Mouse (Mus musculus): ENCODE data around the gene Pdhx.
A peak's percentile ranks its signal among the peaks of the same experiment; 100 is the strongest.

The Pdhx gene

DNA sequence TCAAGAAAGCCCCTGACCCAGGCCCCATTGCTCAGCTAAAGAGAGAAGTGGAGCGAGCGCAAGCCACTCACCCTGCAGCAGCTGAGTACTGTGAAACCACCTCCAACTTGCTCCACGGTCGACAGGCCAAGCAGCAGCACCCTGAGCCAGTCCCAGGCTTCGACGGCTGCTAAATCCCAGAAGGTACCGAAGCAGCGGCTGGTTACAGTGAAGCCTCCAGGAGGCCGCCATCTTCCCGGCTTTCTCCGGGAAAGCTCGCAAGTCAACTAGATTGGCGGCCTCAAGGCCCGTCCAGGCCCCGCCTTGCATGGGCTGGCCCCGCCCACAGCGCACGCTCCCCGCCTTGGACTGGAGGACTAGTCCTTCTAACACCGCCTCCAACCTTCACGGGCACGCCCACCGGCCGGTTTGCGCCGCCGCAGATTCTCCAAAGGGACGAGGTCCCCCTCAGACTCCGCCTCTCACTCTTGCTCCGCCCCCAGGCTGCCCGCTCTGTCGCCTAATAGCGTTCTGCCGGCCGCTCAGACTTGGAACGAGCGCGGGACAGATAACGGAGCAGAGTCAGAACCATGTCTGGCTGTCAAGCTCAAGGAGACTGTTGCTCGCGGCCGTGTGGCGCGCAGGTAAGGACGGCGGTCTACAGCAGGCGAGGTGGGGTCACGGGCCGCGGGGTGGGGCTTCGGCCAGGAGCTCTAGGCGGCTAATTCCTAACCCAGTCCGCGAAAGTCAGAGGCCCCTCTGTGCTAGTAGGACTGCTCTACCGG is at the start of gene Pdhx, which contains the start of gene Apip:
TSS of gene Pdhx (minus strand) at position 295 of the 764 bp plus-strand sequence.
TSS of gene Apip (plus strand) at position 457 of the 764 bp plus-strand sequence.
- peak; percentile 100 for DNase-seq (ENCODE audit: low spot score)

DNA sequence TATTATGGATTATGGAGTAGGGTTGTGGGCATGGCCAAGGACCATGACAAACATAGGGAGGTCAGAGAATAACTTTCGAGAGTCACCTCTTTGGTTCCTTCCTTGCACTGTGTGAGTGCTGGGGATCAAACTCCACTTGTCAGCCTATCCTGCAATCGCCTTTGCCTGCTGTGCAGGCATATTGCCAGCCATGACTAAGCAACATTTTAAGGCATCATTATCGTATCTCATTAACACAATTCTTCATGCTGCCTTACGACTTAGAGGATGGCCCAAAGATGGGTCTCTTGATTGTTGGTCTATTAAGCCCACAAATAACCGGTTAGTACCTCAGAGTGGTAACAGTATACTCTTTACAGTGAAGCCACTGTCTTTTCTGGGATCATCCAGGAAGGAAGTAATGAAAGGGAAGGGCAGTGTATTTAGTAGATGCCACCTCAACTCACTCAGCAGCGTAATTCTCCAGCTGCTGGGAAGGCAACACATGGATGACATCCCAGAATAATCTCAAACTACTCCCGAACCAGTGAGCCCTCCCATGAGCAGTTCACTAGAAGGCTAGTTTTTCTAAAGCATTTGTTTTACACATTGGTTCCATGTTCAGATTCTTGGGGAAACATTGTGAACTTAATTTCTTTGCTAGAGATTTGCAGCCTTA is 46.0 kb upstream of the Pdhx start:
- no peak for DNase-seq (ENCODE audit: low spot score)

DNA sequence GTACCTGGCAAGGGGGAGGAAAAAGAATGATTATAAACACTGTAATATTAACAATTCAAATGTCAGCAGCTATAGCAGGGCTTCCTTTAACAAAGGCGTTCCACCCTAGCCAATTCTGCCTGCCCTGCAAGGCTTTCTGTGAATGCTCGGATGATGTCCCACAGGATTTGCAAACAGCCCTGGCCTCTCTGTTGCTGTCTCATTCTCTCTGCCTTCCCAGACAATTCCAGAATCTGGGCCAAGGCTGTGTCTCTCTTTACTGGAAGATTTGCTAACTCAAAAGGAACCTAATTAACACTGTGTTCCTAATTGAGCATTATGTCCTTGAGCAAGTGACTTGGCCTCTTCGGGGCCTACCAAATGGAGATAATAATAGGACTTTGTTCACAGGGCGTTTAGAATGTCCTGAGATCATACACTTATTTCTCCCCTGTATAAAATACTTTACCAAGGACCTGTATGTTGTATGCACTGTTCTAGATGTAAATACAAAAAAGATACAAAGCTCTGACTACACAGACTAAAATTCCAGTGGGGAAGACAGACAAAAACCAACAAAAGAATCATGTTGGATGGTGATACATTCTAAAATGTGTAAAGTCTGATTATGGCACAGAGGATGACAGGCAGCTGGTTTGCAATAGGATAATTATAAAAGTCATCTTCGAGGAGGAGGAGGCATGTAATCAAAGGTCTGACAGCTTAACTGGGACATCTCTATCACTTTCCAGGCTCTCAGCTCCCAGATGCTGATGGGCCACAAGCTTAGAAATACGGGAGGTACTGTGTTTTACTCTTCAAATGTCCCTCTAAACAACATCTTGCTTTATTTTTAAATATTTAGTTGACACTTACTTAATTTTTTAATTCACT is 45.2 kb upstream of the Pdhx start:
- DNase-seq (ENCODE audit: low spot score) = no peak

DNA sequence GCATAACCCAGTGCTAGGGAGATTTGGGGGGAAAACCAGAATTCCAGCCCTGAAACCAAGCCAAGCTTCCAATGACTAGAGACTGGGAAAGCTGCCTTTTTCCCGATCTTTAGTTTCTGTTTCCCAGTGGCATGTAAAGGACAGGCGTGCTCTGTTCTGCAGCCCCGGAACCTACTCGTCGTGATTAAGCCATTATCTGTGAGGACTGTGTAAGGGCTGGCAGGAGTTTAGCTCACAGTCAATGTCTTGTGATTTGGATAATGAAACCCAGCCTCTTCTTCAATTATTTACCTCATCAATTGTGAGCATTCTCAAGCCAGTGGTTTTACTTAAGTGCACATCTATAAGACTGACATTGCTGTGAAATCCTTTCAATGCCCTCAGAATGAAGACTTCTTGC is 43.9 kb upstream of the Pdhx start:
- no peak for DNase-seq (ENCODE audit: low spot score)

DNA sequence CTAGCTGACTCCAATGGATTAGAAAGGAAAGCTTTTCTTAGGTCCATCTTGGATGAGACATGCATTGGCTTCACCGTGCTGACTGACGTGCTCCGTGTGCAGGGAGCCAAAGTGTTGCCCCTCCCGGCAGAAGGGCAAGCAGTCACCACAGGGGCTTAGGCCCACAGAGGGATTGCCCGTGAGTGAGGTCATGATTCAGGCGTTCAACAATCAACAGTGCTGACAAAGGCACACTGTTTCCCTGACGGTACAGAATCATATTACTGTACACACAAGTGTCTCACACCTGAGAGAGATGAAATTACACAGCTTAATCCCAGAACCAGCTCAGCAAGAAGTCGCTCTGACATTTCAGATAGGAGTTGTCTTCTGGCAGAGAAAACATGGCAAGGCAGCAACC is 38.4 kb upstream of the Pdhx start:
- no peak for DNase-seq (ENCODE audit: low spot score)

DNA sequence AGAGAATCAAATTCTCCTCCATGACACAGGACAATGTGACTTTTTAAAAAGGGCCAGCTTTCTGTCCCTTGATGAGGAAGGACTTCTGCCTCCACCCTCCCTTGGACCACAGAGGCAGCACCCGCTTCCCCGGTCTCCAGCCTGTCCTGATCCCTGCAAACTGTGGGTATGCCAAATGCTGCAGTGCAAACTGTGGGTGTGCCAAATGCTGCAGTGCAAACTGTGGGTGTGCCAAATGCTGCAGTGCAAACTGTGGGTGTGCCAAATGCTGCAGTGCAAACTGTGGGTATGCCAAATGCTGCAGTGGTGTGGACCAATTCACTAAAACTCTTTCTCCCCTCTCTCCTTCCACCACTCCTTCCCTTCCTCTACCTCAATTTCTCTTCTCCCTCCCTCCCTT is 32.9 kb upstream of the Pdhx start:
- DNase-seq (ENCODE audit: low spot score) = no peak

DNA sequence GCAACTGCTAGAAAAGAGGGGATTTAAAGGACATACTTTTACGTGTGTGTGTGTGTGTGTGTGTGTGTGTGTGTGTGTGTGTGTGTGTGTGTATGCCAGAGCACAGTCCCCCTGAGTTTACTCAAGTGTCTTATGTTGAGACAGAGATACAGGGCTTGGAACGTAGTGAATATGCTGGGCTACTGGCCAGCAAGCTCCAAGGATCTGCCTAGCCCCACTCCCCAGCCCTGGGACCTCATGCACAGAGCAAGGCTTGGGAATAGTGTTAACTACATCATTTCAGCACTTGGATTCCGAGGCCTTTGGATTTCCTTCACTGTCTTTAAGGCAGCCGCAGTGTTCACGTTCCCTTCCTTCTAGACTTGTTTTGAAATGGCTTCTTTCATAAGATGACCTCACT is 29.3 kb upstream of the Pdhx start:
- no peak for DNase-seq (ENCODE audit: low spot score)

DNA sequence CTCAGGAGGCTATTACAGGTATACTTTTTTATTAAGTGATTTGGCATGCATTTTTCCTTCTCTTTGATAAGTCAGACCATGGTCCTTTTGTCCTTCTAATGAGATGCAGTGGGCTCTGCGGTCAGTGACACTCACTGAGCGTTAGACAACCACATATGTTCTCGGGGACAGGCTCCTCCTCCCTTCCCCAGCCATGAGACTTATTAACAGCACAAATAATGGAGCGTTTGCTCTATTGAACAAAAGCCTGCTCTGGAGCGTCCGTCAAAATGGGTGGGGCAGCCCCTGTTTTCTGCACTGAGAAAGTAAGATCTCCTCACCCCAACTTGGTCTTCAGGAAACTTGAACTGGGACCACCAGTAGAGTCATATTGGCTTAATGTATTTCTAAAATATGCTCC is 16.2 kb upstream of the Pdhx start:
- no peak for DNase-seq (ENCODE audit: low spot score)

DNA sequence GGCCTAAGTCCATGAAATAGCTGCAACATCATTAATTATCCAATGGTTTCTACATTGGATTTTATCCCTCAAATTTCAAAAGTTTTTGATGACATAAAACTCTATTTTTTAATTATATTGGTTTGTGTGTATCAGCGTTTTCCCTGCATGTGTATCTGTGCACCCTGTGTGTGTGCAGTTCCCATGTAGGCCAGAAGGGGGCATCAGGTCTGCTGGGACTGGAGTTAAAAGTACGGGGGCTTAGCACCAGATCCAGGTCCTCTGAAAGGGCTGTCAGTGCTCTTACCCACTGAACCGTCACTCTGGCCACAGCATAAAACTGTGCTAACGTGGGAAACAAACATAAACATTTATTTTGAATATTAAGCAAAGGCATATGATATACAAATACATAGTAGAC is 14.8 kb upstream of the Pdhx start:
- no peak for DNase-seq (ENCODE audit: low spot score)

DNA sequence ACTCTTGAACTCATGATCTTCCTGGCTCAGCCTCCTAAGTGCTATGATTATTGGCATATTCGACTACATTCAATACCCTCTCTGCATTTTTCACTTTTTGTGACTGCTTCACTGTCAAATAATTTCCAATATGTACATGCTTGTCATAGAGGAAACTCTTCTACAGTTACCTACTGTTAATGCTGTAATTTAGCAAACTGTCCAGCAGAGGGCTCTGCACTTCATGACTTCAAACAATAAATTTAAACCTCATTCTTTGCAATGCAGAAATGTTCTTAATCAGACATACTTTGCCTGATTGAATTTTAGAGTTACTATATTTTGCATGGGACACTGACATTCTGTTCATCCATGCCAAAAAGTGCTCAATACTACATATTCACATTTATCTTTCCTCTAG is 13.1 kb upstream of the Pdhx start:
- peak; percentile 48 for DNase-seq (ENCODE audit: low spot score)

DNA sequence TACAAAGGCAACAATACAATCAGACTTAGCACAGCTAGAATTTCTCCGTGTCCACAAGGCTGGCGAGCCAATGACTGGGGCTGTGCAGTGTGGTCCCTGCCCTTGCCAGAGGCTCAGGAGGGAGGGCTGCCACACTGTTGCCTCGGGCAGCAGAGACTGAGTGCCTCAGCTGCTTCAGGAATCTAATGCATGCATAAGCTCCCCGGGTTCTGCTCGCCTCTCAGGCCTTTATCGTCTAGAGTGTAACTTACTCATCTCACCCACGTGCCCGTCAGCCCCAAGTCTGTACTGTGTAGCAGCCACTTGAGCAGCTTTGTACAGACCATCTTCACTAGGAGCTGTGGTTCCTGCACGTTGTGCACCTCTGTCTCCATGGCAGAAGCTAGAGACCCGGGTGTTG is 12.3 kb upstream of the Pdhx start:
- DNase-seq (ENCODE audit: low spot score) = no peak

DNA sequence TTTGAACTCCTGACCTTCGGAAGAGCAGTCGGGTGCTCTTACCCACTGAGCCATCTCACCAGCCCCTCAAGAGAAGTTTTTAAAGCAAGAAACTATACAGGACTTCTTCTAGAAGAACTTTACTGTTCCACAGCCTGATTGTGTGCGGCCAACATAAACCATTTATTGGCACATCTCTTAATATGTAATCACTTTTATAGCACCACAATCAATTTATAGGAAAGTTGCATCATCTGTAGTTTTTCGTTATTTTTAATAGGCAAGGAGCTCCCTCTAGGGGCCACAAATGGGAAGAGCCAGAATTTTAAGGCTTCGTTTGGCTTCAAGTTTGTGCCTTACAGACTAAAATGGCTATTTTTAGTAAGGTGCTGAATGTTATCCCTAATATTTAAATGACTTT is 11.1 kb upstream of the Pdhx start:
- DNase-seq (ENCODE audit: low spot score) = peak; percentile 39

DNA sequence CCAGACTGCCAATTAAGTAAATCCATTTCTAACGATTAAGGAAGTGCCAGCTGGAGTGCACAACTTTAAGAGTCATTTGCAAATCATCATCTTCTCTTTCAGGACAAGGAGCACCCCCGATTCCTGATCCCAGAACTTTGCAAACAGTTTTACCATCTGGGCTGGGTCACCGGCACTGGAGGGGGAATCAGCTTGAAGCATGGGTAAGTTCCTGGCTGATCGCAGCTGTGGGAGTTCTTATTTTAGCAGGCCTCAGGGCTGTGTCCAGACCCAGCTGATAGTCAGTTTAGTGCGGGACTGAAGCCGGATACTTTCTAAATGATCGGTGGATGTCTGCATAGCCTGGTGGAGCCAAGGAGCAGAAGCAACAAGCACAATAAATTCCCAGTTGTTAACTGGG is 9.5 kb upstream of the Pdhx start:
- DNase-seq (ENCODE audit: low spot score) = no peak

DNA sequence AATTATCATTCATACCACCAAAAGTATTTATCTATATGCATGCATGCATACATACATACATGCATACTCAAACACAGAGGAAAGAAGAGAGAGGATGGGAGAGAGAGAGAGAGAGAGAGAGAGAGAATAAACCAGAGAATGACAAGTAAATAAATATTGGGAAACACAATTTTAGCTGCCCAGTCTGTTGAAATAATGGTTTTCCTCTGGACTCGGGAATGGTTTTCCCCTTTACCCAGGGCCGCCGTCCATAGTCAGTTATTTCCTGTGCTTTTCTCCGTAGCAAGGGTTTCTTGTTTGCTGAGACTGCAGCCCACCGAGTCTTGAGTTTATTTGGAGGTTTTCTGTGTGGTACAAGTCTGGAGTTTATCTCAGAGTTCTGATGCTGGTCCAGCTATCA is 8.4 kb upstream of the Pdhx start:
- DNase-seq (ENCODE audit: low spot score) = no peak

DNA sequence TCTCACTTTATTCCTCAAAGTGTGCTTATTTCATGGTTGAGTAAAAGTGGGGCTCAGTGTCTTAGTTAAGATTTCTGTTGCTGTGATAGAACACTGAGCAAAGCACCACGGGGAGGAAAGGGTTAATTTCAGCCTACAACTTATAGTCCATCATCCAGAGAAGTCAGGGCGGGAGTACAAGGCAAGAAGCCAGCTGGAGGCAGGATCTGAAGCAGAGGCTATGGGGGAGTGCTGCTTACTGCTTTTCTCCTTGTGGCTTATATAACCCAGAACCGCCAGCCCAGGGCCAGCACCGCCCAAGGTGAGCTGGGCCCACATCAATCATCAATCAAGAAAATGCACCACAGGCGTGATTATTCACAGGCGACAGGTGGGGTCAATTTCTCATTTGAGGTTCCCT is 7.8 kb upstream of the Pdhx start:
- no peak for DNase-seq (ENCODE audit: low spot score)

DNA sequence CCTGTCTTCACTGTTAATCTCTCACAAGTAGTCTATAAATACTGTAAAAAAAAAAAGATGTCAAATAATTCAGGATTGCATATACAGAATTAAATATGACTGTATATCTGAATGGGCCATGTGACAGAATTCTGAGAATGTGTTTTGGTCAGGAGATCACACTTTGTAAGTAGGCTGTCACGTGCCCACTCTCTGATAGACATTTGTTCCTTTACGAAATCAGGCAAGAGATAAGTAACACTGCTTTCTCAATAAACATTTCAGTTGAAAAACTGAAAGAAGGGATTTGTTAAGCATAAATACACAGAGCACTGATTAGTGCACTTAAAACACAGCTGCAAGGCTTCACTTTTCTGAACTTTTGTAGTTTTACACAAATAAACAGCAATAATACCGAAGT is 2.7 kb downstream of the Pdhx start:
- DNase-seq (ENCODE audit: low spot score) = no peak

DNA sequence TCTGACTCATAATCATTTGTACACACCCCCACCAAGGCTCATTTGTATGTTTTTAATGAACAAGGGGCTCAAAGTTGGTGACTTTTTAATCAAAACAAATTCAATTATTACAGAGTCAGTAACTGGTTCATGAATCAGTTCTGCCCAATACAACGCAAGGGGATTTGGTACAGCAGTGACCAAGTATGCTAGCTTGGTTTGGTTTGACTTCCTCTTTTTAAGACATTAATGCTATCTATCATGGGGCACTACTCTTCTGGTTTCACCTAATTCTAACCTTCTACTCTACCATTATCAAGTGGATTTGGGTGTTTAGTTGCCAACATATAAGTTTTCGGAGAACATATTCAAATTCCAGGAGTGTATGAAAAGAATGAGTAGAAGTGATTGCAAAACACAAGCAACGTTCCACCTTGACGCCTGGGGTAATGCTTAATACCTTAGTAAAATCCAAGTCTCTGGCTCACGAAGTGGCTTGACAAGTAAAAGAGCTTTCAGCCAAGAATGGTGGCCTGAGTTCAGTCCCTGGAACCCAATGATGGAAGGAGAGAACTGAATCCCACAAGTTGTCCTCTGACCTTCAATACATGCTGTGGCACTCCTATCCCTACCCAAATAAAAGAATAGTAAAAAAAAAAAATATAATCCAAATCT is 3.4 kb downstream of the Pdhx start:
- no peak for DNase-seq (ENCODE audit: low spot score)

DNA sequence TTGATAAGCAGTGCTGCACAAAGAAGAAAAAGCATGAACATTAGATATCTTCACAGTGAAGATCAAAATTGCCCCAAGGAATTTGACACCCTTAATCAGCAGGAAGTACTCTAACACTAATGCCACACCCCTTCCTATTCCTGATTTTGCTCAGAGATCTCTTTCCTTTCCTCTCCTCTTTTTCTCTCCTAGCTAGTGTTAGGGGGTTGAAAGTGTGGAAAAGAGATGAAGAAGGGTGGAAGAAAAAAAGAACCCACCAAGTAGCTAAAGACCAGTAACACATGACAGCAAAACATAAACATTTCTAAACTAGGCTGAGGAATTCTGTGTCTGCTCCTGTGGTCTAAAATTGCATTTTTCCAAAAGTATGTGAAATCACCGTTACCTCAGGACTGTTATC is 4.7 kb downstream of the Pdhx start:
- no peak for DNase-seq (ENCODE audit: low spot score)

DNA sequence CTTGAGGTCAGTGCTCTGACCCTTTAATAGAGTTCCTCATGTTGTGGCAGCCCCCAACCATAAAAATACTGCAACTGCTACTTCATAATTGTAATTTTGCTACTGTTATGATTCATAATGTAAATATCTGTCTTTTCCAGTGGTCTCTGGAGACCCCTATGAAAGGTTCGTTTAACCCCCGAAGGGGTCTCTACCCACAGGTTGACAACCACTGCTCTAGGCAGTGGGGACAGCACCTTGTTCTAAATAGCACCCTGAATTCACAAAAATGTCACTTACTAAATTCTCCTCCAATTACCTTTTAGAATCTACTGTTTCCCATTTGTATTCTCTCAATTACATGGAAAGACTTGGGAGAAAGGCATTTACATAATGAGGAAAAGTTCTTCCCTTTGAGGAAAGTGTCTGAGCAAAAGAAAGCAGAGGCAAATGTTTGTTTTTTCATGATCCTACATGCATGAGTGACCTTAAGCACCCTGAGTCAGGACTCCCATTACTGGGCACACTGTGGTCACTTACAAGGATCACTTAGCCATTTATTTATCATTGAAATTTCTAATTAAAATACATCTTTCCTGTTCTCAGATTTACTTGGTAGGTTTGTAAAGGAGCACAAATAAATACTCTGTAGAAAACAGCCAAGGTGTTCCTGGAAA is 5.6 kb downstream of the Pdhx start:
- DNase-seq (ENCODE audit: low spot score) = no peak

DNA sequence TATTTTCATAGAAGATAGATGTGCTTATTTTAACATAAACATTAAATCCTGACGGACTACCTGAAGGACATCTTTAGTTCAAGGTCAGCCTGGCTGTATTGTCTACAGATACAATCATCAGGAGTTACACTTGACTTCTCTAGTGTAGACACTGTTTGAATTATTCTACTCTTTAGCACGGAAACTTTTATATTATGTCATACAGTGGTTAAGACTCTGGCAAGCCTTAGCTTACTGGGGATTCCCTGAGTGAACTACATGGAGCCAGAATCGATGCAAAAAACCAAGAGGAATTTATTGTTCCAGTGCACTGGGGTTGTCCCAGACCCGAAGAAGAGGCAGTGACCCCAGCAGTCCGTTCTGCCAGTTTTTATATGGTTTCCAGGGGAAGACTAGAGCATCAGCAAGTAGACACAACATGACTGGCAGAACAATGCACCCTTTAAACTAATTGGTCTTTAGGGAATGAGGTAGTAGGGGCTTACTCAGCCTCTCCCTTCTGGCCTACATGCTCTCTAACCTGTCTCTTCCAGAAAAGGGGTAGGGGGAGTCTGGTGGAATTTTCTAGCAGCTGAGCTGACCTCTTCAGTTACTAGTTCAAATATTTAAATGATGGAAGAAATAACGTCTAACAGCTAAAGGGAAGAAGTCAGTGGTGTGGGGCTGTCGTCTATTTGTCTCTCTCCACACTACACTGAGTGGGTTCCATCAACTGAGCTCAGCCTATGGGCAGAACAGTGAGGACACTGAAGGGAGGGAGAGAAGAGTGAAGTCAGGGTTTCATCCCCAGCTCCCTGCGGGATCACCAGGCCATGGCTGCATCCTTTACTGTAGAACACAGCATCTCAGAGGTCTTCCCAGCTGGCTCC is 6.4 kb downstream of the Pdhx start:
- DNase-seq (ENCODE audit: low spot score) = no peak

DNA sequence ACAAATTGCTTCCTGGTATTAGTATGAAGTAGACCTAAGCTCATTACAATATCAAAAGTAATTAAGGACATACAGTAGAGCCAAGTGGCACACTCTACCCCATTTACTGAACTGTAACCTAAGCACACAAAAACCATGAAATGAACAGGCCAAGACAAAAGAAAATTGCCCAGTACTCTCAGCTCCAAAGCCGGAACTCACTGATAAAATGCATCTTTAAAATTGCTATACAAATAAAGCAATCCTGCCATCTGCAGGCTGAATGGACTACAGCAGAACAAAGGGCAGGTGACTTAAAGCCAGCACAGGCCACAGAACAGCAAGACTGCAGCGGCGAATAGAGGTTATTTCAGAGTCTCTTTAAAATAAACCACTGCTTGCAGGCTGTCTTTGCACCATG is 10.4 kb downstream of the Pdhx start:
- DNase-seq (ENCODE audit: low spot score) = peak; percentile 30
